Mouse (Mus musculus): ENCODE data around the gene Spag16.
"Not testable (repeated sequence)": the region's sequence is repeated elsewhere in the genome, so short reads cannot be mapped to it uniquely, and the experiment has no call there.

The Spag16 gene

DNA sequence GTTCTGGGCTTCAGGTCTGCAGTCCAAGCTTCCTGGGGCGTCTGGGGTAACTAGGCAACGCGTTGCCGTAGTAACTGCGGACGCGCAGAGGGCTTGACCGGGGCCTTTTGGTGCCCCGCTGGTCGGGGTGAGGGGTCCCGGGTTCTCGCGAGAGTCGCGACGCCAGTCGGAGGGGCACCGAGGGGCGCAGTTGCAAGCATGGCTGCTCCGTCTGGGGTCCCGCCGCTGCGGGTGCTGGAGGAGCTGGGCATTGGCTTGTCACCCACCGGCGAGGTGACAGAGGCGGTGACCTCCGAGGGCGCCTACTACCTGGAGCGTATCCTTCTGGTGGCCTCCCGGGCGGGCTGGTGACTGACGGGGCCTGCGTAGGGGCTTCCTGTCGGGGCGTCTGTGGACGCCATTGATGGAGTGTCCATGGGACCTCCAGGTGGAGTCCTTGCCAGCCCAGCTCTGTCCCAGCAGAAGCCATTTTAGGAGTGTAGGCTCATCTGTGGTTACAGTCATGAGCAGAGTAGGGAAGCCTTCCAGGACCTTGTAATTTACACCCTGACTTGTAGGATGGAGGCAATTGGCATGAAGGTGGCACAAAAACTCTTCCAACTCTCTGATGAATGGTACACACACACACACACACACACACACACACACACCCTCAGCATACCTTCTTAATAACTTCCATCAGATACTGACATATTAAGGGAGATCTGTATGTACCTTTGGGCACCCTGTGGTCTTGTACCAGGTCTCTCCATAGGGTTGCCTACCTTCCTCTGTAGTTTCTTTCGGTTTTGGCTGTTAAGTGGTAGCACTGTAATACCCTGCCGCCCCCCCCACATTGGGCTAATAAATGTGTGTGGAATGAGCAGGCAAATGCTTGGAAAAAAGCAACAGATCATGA is at the start of gene Spag16:
Gene Spag16 (plus strand): TSS at position 165 of the 898 bp plus-strand sequence.
- DNase-seq (ENCODE audit: low read depth): no peak

DNA sequence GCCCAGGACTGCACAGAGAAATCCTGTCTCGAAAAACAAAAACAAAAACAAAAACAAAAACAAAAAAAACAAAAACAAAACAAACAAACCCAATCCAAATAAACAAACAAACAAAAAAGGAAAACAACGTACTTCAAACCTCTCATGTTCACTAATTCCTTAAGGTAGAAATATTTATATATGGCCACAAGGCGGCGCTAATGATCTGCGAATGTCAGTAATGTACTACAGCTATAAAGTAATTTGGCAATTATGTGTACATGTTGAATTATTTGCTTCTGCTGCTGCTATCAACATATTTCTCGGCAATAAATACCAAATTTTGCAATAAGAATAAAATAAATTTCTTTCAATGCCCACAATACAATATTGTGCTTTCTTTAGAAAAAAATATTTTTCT is 41.6 kb upstream of the Spag16 start:
- DNase-seq (ENCODE audit: low read depth): peak; percentile 76

- DNase-seq (ENCODE audit: low read depth): no peak
Observed at GRCm38 (mm10) chr1:69786716-69787115, 40.1 kb upstream of the Spag16 start.

- DNase-seq (ENCODE audit: low read depth): no peak
Observed at GRCm38 (mm10) chr1:69787379-69787778, 39.4 kb upstream of the Spag16 start.

DNA sequence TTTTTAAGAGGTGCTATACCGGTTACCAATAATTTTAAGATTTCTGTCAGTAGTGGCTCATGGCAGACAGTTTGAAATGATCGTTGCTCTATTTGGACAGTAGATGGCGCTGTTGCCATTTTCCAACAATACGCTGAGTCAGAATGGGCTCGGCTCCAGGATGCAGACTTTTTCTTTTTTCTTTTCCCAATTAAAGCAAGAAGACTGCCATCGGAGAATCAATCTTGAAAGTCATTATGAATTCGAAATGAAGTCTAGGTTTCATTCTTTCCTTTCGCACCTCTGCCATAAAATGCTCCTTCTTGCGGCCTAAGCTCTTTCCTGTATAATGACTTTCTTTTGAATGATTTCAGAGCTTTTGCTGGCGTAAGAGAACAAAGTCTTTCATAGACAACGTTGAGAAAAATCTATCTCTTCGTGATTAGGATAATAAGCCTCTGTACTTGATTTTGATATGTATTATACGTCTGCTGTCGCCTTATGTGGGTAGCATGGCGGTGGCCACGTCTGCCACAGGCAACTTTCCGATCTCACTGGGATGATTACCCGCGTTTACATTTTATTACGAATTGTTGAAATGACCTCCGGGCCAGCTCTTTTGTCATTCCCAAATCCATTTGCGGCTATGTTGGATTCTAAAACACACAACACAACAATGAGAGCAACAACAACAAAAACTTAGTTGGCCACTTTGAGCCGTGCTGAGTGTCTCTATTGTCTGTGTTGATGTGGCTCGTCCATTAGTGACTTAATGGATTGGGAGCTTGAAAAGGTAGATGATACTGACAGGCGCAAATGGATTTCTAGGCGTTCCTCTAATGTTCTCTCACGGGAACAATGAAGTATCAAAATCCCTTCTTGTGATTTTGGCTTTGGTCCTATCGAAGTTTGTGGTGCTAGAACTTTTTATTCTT is 36.2 kb upstream of the Spag16 start:
- peak; percentile 77 for DNase-seq (ENCODE audit: low read depth)

GRCm38 (mm10) chr1:69798948-69799565 is 27.7 kb upstream of the Spag16 start:
- no peak for DNase-seq (ENCODE audit: low read depth)

- peak; percentile 35 for DNase-seq (ENCODE audit: low read depth)
Observed at GRCm38 (mm10) chr1:69810161-69810560, 16.6 kb upstream of the Spag16 start.

DNA sequence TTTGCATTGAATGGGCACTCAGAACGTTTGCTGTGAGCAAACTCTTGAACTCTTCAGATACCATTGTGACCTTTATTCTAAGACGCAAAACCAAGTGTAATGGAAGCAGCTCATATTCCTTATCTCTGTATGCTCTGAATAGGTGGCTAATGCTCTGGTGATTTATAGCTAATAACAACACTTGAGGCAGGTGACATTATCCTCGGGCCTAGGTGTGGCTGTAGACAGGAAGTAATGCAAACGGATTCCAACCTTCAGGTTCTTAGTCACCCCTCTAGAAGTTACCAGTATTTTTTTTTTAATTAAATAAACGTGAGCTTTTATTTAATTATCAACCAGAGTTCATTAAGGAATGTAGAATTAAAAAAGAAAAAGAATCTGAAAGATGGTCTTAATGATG is 1.1 kb upstream of the Spag16 start:
- DNase-seq (ENCODE audit: low read depth): not testable (repeated sequence)

DNA sequence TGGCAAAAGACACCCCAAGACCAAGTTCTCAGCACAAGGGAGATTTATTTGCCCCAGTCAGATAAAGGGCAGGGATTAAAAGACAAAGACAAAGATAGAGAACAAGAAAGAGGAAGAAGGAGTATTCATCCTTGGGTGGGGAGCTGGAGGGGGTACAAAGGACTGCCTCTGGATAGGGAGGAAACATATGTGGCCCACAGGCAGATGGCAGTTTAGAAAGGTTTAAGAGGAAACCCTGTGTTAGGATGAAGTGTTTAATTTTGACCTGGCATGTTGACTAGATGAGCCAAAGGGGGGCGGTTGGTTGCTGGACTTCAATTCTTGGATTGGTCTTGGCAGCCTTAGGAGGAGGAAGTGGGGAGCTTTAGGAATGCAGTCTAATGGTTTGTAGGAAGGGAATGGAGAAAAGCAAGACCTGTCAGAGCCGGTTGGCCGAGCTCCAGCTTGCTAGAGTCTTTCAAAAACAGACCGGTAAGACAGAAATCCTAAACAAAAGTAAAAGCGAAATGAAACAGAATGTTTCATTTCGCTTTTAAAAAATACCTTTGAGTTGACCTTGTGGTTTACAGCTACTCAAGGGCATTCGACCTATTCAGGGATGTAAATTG is 2.2 kb downstream of the Spag16 start:
- DNase-seq (ENCODE audit: low read depth): no peak

DNA sequence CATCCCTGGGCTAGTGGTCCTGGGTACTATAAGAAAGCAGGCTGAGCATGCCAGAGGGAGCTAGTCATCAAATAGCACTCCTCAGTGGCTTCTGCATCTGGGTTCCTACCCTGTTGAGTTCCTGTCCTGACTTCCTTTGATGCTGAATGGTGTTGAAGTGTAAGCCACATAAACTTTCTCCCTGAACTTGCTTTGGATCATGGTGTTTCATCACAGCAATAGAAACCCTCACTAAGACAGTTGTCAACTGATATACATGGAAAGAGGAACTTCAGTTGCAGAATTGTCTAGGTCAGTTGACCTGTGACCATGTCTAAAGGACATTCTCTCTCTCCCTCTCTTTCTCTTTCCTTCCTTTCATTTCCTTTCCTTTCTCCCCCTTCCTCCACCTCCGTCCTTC is 3.8 kb downstream of the Spag16 start:
- no peak for DNase-seq (ENCODE audit: low read depth)

DNA sequence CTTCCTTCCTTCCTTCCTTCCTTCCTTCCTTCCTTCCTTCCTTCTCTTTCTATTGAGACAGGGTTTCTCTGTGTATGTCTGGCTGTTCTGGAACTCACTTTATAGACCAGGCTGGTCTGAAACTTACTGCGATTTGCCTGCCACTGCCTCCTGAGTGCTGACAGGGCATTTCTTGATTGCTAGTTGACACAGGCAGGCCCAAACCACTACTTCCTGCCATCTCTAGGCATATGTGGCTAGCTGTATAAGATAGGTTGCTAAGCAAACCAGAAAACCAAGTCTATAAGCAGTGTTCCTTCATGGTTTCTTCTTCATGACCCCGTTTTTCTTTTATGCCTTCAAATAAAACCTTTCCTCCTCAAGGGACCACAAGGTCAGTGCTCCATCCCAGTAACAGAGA is 4.2 kb downstream of the Spag16 start:
- peak; percentile 4 for DNase-seq (ENCODE audit: low read depth)

- not testable (repeated sequence) for DNase-seq (ENCODE audit: low read depth)
Observed at GRCm38 (mm10) chr1:69833476-69833875, 6.7 kb downstream of the Spag16 start.

- no peak for DNase-seq (ENCODE audit: low read depth)
Observed at GRCm38 (mm10) chr1:69853436-69853835, 26.7 kb downstream of the Spag16 start.

DNA sequence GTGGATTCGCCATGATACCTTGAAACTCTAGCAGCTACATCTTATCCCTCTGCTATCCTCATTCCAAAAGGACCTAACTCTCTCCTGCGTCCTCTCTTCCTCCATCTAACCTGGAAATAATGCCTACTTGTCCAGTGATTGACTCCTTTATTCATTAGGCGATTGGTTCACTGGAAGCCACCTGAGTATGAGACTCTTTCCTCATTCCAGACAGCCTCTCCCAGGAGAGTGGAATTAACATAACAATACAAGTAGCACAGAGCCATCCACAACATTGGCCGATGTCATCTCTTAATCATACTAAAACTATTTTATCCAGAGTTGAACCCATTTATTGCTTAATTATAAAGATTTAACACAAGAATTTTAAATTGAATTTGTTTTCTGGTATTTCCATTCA is 41.0 kb downstream of the Spag16 start:
- DNase-seq (ENCODE audit: low read depth): no peak

GRCm38 (mm10) chr1:69956606-69957005 is 129.8 kb downstream of the Spag16 start:
- DNase-seq (ENCODE audit: low read depth): no peak

- no peak for DNase-seq (ENCODE audit: low read depth)
Observed at GRCm38 (mm10) chr1:69996874-69997273, 170.1 kb downstream of the Spag16 start.

DNA sequence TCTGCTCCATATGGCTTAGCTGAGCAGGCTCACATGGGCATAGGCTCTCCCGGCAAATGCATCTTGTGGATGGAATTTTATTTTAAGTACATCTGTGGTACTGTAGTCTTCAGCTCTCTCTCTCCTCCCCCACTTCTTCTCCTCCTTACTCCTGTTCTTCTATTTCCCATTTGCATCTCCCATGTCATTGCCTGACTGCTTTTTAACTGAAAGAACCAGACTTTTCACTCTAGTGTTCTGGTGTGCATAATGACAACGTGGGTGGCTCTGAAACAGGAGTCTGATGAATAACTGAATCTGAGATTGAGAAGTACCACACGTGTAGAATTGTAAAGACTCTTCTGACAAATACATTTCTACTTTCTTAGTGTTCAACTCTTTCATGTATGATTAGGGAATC is 186.2 kb downstream of the Spag16 start:
- no peak for DNase-seq (ENCODE audit: low read depth)

DNA sequence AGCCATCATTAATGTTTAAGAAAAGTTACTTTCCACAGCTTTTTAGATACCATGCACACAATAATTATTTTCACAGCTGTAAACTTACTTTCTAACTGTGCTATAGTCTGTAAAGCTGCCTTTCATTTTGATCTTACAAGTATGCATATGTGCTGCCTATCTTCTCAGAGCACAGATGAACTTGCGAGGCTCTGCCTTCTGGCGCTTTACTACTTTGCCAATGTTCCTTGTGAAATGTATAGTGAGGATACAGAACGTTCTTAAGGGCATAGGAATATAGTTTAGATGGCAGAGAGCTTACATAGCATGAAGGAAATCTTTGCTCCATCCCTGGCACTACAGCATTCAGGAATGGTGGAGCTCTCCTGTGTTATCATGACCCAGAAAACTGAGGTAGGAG is 210.6 kb downstream of the Spag16 start:
- DNase-seq (ENCODE audit: low read depth): no peak

DNA sequence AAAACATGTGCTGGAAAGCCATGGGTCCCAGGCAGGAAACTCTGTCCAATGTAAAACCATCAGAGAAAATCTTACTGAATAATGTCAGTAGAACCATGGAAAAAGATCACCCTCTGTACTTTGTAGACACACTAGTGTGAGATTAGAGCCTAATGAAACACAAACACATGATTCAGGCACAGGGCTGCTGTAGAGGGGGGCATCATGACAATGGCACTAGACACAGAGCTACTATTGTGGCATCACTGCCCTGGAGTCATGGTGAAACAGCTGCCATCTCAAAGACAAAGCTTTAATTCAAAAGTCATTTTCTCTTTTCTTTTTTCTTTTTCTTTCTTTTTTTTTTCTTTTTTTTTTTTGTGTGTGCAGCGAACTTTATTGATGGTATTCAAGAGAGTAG is 240.6 kb downstream of the Spag16 start:
- DNase-seq (ENCODE audit: low read depth): no peak

DNA sequence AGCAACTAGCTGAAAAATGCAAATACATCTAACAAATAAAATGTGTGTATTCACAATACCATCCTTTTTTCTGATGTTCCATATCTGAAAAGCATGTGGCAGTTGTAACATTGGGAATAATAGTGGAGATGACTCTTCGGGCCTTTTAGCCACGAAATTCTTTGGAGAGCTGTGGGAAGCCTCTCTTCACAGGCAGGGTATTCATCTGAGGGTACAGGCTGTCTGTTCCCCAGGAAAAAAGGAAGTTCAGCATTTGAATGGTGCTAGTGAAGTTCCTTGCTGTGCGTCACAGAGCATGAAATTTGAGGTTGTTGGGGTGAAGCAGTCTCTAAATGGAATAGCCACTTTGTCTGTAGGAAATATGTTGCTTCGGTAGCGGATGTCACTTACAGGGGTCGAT is 246.7 kb downstream of the Spag16 start:
- DNase-seq (ENCODE audit: low read depth): no peak

GRCm38 (mm10) chr1:70078806-70079205 is 252.0 kb downstream of the Spag16 start:
- no peak for DNase-seq (ENCODE audit: low read depth)
